Mouse (Mus musculus): ENCODE measurements around the gene Pcsk7.

The Pcsk7 gene

DNA sequence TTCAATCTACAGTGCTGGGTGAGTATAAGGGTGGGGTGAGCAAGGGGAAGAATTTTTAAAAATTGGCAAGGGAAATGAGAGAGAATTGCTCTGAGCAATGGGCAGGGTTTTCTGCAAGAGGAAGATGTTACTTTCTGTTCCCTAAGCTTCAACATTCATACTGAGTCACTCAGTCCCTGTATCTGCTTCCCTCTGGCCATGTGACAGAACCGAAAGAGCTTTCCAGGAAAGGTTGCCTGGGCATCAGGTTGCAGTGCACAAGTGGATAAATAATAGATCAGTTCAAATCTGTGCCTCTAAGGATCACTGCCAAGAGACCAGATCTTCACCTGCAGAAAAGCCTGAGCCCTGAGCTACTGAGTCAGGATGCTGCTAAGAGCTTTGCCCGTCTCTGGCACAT is 55.6 kb downstream of the Pcsk7 start:
- no peak for DNase-seq (ENCODE audit: low read depth)

DNA sequence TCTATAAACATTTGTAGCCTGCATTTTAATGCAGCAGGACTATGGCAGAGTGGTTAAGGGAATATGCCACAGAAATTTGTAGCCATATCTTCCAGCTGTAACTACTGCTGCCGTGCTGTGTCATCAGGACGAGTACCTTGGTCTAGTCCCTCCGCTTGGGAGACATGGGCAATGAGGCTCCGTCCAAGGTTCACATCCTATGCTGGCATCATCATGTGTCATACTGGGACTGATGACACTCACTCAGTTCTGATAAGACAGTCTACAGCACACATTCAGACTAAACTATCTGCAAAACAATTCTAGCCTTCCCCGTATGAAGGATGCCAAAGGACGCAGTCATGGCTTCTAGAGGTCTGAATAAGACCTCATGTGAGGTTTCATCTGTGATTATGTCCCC is 57.3 kb downstream of the Pcsk7 start:
- no peak for DNase-seq (ENCODE audit: low read depth)

DNA sequence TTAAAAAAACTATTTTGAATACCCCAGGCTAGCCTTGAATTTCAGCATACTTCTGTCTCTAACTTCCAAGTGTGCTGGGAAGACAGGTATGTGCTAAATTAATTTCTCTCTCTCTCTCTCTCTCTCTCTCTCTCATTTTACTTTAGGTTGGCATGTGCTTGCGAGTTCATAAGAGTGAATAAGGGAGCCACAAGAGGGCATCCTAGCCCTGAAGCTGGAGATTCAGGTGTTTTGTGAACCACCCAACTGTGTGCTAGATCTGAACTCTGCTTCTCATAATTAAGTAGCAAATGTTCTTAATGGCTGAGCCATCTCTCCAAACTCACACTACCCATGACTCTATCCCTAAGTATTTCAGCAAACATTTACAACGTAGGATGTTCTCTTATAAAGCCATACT is 70.6 kb downstream of the Pcsk7 start:
- peak; percentile 57 for DNase-seq (ENCODE audit: low read depth)
